Mouse (Mus musculus) lung, postnatal 4 days (tissue): ENCODE data around the gene Rexo2.
"Not testable (repeated sequence)": the region's sequence is repeated elsewhere in the genome, so short reads cannot be mapped to it uniquely, and the experiment has no call there.

Experiments used
- DNase-seq, 2 experiments: peaks; one replicate each; pipeline ENCODE4 v3.0.0; 2021

Gene Rexo2

DNA sequence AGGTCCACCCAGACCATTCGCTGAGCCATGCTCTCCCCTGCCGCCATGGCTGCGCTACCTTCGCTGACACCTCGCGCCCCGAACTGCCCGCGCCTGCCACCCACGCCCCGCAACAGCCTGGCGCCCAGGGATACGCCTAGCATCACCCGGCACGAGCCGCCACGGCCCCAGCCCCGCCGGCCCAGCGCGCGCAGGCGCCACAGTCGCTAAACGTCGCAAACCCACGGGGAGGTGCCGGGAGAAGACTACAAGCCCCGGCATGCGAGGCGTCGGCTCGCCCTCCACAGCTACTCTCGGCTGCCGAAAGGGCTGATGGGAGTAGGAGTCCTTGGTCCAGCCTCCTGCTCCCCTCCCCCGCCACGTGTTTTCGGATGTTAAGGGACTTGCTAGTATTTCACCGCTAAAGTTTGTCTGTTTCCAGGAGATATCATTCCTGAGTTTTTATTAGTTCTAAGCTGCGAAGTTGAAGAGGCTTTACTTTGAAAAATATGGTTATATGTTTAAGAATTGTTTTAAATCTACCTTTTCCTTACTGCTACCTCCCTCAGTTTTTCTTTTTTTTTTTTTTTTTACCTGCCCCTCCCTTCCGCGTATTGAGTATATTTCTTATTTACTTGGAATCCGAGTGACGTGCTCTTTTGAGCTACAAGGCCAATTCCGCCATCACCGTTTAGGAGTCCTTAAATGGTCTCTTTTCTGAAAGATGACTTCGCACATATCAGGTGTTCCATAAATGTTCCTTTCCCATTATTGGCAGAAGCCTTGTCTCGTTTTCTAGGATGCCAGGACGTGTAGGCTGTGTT, at the start of gene Rexo2:
Rexo2 (minus strand) TSS at position 213 of the 803 bp plus-strand sequence.
- peak; percentile 95 to 96 for DNase-seq

DNA sequence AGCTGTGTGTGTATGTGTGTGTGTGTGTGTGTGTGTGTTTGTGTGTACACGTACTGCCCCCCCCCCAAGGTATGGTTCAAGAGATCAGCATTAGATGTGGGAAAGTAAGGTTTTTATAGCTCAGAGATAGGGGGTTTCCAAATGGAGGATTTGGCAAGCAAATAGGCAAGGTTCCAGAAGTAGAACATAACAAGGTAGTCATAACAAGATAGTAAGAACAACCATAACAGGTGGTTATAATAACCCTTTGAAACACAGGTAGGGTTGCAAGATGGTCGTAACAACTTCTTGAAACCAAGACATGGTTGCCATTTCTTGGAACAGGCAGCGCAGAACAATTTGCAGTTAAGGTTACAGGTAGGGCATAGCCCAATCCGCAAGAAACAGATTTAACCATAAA, 46.1 kb upstream of the Rexo2 start:
- no peak for DNase-seq

DNA sequence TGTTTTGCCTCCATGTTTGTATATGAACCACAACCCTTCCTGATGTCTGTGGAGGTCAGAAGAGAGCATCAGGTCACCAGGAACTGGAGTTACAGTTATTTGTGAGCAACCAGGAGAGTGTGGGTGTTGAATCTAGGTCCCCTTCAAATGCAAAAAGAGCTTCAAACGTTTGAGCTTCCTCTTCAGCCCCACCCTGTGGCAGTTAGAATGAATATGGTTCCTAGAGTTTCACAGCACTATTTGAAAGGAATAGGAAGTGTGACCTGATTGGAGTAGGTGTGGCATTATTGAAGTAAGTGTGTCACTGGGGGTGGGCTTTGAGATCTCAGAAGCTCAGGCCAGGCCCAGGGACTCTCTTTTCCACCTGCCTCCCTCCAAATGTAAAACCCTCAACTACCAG, 45.1 kb upstream of the Rexo2 start:
- DNase-seq, result no peak

DNA sequence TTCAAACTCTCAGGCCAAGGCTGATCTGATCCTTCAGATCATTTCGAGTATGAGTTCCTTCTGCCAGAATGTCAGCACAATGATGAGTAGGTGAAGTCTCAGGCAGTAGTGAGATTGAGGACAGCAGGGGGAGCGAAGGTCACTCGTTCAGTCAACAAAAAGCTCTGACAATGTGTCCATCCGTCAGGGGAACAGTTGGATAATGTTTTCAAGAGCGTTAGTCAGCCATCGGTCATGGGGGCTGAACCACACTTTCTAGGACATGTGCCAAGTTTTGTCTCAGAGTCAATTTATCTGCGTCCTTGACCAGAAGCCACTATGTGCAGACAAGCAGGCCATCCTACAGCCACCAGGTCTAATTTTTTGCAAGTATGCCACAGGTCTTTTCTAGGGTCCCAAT, 40.0 kb upstream of the Rexo2 start:
- not testable (repeated sequence) for DNase-seq

DNA sequence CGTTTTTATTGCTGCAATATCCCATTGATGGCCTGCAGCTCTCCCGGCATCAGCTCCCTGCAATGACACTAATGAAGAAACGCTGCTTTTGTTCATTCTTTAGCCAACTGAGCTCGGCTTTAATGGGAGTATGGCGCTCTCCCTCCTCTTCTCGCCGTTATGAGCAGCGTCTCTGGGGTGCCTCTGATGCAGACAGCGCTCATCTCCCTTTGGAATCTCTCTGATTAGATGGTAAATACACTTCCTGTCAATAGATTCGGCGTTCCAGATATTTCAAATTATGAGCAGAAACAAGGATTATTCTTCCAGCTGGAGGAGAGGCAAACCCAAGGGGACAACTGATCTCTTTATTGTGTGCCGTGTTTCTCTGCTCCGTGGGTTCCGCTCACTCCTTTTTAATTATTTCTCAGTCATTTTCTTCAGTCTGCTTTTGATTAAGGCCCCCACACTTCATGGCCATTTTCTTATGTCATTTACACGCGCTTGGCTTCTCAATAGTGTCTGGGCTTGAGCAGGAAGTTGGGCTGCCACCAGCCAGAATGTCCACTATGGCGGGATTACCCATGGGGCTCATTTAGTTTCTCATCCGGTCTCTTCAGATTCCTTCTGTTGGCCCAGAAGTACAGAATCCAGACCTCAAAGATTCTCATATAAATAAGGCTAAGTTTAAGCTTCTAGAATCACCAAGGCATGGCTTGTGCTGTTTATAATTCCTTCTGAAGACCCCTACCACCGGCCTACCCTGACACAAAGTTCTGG, 37.1 kb upstream of the Rexo2 start:
- no peak for DNase-seq

DNA sequence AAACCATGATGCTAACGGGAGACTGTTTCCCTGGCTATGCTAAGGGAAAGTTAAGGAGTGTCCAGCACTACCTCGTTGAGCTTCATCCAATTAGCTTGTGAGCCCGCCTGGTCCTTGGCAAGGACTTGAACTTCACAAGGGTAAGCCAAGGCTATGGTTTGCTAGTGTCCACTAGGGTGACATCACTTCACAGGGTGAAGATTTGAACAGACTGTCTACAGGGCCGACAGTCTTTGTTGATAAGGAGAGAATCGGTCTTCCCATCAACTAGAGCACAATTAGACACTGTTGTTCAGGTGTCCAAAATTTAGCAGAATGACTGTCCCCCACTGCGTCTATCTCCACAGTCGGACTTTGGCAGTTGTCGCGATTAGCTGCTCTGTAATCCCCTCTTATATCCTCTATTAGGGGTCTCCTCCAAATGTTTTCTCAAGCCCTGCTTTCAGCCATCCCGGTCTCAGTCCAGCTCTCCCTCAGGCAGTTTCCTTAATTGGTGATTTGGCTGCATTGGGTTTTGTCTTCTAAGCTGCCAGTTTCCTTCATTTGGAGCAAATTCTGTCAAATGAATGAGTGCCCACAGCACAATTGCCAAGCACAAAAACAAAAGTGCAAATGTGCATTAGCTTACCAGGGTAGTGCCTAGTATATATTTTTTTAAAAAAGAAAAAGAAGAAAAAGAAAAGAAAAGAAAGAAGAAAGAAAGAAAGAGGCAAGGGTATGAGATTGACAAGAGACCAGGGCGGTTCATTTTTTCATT, 36.4 kb upstream of the Rexo2 start:
- DNase-seq, result no peak

DNA sequence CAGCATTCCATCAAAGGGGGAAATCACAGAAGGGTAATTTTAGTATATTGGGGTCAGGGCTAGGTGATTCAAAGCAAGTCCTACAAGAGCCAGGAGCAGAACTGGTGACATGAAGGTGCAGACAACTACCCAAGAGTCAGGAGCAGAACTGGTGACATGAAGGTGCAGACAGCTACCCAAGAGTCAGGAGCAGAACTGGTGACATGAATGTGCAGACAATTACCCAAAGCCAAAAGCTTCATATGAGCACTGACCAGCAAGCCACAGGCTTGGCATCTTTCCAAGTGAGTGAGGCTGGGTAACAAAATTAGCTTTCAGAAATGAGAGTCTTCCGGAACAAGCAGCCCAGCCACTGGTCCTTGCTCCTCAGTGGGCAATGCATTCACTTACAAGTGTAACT, 34.9 kb upstream of the Rexo2 start:
- DNase-seq, result peak in 1 of 2 experiments; percentile 9

DNA sequence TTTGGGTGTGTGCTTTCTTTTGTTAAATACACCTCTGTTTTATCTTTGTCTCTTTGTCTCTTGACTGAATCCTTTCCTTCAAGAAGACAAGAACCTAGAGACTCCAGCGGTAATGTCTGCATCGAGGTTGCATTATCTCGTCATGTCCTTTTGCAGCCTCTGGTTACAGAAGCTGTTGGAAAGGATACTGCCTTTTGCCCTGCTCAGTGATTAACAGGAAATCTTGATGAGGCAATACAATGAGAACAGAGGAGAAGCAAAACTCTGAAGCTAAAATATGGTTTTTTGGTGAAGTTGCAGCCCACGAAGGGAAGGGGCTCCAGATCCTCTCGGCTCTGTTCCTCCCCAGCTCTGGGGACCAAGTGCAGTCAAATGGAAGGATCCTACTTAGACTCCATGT, 29.7 kb upstream of the Rexo2 start:
- no peak for DNase-seq

DNA sequence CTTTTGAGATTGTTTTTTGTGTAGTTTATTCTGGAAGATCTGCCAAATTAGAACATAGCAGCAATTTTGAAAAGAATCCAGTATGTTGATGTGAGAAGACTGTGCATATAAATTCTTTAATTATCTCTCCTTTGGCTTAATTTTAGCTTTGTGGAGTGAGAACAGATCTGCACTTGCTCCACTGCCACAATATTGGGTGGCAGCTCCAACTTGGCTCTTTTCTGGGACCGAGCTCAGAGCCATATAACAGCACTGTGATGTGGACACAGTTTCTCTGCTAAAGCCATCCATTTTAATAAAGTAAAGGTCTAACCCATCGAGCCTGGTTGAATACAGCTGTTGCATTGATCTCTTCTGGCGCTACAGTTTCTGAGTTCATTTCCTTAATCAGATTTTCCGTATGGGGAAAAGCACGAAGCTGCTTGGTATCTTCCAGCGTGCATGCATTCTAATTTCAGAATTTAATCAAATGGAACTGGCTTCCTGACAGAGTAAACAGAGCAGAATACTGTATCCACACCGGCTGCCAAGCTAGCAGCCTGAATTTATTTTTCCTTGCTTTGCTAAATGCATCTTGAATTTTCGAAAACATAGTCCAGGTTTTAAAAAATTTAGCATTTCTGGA, 24.4 kb upstream of the Rexo2 start:
- no peak for DNase-seq

DNA sequence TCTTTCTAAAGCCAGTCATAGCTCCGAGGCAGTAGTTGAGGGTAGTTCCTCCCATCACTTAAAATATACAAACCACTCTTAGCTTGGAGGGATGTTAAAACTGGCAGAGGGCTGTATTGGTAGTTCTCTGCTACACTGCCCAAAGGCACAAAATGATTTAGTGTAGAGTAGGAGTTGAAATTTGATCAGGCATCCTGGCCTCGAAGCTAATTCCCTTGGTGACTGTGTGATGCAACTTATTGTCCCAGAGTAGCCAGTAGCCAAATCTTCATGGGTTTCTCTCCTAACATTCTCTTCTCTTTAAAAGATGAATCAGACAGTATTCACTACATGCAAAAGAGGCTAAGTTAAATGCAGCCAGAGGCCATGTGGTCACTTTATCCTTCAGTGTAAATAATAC, 22.6 kb upstream of the Rexo2 start:
- DNase-seq, result no peak

DNA sequence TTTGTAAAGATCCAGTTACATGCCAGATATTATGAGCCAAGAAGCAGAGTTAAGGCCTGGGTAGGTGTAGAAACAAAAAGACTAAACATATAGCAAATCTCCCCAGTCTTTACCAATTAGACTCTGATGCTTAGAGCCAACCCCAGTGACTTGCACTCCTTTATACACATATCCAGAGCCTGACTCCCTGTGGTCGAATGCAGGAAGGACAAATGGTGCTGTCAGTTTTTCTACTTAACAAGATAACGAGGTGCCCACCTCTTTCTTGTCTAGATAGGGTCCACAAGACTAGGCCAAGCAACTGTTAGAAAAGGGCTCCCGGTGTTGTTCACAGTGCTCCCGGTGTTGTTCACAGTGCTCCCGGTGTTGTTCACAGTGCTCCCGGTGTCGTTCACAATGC, 20.8 kb upstream of the Rexo2 start:
- no peak for DNase-seq

DNA sequence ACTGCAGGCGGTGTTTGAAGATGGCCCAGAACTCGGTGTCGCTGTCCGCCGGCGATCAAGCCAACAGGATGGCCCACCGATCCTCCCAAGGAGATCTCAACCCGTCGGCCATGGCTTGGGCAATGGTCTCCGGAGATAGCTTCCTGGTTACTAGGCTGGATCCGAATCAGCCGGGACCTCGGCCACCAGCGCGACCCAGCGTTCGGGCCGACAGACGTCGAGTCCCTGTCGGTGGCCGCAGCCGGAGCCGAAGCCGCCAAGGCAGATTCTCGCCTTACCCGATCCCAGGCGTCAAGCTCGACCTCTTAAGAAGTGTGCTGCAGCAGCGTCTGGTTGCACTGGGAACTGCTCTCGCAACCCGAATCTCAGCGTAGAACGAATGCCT, 15.1 kb upstream of the Rexo2 start:
- no peak for DNase-seq

DNA sequence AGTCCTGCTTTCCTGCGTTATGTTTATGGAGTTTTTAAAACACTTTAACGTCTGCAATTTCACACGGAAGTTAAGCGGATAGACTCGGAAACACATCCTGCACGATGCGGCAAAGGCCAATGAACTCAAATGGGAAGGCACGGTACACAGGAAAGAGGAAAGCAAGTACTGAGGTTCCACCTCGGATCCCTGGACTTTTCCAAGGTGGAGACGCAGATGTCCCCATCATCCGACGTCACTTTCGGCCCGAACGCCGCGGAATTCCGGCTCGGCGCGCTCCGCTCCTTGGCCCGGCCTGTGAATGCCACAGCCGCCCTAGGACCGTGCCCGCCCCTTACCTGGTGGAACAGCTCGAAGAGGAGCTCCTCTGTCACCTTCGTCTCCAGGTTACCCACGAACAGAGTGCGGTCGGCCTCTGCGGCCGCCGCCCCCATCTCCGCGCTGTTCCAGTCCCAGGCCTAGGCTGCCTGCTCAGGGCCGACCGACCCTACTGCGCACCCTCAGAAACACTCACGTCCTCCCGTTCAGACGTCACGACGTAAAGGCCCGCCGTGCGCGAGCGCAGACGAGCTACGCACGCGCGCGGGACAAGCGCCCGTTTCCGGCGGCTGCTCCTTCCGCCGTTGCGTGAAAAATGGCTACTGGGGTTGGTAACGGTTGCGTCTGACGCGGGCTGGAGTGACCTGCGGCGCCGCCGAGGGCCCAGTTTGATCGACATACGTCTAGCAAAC, 14.6 kb upstream of the Rexo2 start, which contains the start of the genes Rbm7 and Gm5617:
Rbm7 (minus strand) TSS at position 483 of the 731 bp plus-strand sequence.
Gm5617 (plus strand) TSS at position 626 of the 731 bp plus-strand sequence.
- peak; percentile 96 to 97 for DNase-seq

DNA sequence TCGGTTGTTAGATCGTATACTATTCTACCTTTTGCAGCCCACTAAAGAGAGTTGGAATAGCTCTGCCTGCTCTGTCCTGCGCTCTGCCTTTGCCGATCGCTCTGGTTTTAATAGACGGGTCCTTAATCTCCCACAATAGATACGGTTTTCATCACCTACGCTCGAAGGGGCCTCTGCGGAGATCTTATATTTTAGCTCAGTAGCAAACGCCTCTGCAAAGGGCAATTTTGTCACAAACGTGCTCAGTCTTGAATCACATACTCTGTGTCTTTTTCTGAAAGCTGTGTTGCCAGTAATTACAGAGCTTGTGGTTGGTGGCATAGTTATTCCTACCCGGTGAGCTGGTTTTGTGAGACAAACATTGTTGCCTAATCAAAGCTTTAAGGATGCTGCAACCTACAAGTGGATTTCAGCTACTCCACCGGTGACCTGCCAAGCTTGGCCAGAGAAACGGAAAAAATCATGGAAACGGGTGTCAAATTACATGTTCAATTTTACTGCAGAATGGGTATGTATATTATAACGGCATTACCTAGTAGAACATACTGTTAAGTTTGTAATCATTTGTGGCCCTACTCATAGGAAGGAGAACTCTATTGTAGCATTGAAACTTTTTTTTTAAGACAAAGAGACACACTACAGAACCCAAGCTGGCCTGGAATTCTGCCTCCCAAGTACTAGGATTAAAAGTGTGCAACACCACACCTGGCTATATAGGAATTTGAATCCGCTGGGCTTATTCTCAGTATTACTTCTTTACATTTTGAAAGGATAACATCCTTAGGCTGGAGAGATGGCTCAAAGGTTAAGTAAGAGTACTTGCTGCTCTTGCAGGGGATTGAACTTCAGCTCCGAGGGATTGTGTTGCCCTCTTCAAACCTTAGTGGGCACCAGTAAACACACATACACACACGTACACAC, 1.1 kb upstream of the Rexo2 start:
- peak; percentile 27 to 40 for DNase-seq

DNA sequence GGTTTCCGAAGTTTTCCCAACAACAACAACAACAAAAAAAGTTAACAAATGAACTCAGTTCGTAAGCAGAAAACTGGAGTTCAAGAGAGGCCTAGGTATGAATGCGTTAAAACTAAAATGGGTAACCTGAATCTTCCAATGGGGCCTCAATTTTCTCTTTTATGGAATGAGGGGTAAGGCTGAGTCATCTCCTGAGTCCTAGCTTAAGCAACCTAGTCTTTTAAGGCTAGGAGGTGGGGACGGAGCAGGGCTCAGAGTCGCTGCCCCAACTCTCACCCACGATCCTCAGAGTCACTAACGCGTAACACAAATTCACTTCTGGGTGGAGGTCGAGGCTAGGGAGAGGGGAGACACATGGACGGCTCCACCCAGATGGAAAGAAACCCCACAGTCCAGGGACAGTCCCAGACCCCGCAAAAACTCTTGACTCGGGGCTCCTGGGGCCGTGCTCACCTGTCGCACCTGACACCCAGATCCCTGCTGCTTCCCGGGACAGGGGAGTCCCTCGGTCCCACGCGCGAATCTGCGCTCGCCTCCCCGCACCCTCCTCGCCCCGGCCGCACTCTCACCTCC, 499 bp downstream of the Rexo2 start:
- DNase-seq, result peak in 1 of 2 experiments; percentile 7

DNA sequence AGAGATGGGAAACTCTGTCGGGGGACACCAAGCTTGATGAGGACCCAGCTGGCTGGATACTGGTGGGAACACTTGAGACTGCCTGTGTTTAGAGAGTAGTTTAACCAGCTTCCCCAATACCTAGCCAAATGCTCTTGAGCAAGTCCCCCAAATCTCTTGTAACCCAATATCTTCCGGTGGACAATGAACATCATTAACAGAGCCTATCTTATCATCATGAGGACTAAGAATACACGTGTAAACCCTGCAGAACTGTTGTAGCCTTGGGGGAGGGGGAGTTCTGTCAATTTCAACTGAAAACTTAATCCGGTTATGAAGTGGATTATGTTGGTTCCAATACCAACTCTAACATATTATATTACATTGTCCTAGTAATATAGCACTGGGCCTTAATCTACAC, 1.6 kb downstream of the Rexo2 start:
- no peak for DNase-seq

DNA sequence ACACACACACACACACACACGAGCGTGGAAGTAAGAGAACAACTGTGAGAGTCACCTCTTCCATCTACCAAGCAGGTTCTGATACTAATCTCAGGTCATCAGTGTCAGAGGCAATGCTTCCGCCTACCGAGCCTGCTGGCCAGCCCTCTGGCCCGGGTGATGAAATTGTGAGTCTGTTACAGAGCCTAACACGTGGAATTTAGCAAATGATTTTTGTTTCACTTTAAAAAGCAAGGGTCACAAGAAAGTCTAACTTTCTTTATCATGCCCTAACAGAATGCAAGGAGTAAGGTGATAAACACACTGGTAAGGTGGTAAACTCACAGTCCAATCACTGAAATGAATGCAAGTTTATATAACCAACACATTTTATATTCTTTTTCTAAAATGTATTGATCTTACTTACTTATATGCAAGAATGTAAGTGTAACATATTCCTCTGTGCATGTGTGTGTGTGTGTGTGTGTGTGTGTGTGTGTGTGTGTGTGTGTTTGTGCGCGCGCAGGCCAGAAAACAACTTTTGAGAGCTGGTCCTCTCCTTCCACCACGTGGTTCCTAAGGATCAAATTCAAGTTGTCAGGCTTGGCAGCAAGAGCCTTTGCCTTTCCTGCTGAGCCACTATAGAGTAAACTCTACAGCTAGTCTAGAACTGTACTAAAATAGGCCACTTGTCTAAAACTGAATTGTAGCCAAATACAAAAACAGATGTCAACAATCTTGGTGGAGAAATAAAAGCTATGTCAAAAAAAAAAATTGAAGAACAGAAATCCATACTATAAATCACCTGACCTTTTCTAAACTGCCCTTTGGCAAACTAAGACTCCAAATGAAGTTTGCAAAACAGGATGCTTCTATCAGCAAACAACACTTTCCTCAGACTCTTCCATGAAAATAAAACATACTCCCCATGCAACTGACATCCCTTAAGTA, 3.9 kb downstream of the Rexo2 start:
- peak; percentile 30 to 39 for DNase-seq

DNA sequence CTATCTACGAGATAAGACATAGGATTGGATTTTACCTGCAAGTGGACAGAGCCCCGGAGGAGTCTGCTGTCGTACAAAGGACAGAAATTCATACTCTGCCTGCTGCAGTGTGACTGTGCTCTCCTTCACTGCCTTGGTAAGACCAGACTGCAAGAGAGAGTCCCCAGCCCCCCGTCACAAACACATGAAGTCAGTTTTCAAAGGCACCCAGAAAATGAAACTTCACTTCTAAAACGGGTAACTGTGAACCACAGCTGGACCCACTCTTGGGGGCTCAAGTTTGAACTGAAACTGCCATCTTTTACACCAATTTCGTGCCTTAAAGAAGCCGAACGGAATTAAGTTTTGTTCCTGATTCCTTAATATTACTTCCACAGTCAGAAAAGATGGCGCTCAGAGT, 6.1 kb downstream of the Rexo2 start:
- DNase-seq, result no peak

DNA sequence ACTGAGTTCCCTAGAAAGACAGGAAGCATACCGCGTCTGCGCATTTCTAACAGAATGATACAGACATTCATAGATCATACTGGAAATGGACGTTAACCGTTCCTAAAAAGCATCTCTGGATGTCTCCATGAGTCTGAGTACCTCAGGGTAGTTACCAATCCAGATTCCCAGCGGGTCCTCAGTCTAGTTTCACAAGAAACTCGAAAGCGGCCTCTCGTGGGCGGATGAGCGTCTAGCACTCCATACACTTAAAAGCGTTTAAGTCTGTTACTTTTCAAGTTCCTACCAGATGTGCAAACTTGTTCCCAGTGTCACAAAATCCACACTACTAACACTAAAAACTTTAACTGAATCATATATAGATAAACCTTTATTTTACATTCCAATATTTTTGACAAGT, 7.3 kb downstream of the Rexo2 start:
- DNase-seq, result no peak
